Mouse (Mus musculus): ENCODE data around the gene Ugt1a8.
"Not testable (repeated sequence)": the region's sequence is repeated elsewhere in the genome, so short reads cannot be mapped to it uniquely, and the experiment has no call there.

The Ugt1a8 gene

GRCm38 (mm10) chr1:88222216-88222615, 134.6 kb downstream of the Ugt1a8 start:
- DNase-seq (ENCODE audit: low spot score) = no peak

- not testable (repeated sequence) for DNase-seq (ENCODE audit: low spot score)
Measured at GRCm38 (mm10) chr1:88223011-88223515, 135.4 kb downstream of the Ugt1a8 start.

GRCm38 (mm10) chr1:88223591-88223990, 136.0 kb downstream of the Ugt1a8 start:
- DNase-seq (ENCODE audit: low spot score) = no peak

- DNase-seq (ENCODE audit: low spot score) = no peak
Measured at GRCm38 (mm10) chr1:88224029-88224776, 136.6 kb downstream of the Ugt1a8 start.

- not testable (repeated sequence) for DNase-seq (ENCODE audit: low spot score)
Measured at GRCm38 (mm10) chr1:88225301-88225700, 137.7 kb downstream of the Ugt1a8 start.

GRCm38 (mm10) chr1:88225741-88226140, 138.1 kb downstream of the Ugt1a8 start:
- DNase-seq (ENCODE audit: low spot score) = no peak

GRCm38 (mm10) chr1:88226670-88227379, 139.2 kb downstream of the Ugt1a8 start, which contains the start of gene Mroh2a:
Mroh2a (plus strand) TSS chr1:88226986.
- no peak for DNase-seq (ENCODE audit: low spot score)

- no peak for DNase-seq (ENCODE audit: low spot score)
Measured at GRCm38 (mm10) chr1:88227482-88227881, 139.9 kb downstream of the Ugt1a8 start.

- DNase-seq (ENCODE audit: low spot score) = no peak
Measured at GRCm38 (mm10) chr1:88228121-88228520, 140.5 kb downstream of the Ugt1a8 start.

- DNase-seq (ENCODE audit: low spot score) = no peak
Measured at GRCm38 (mm10) chr1:88229566-88229965, 142.0 kb downstream of the Ugt1a8 start.

- DNase-seq (ENCODE audit: low spot score) = no peak
Measured at GRCm38 (mm10) chr1:88229986-88230385, 142.4 kb downstream of the Ugt1a8 start.

GRCm38 (mm10) chr1:88230421-88230820, 142.8 kb downstream of the Ugt1a8 start:
- DNase-seq (ENCODE audit: low spot score) = no peak

GRCm38 (mm10) chr1:88230981-88231802, 143.6 kb downstream of the Ugt1a8 start:
- DNase-seq (ENCODE audit: low spot score) = no peak

- no peak for DNase-seq (ENCODE audit: low spot score)
Measured at GRCm38 (mm10) chr1:88231803-88232499, 144.3 kb downstream of the Ugt1a8 start.

- no peak for DNase-seq (ENCODE audit: low spot score)
Measured at GRCm38 (mm10) chr1:88232664-88233380, 145.2 kb downstream of the Ugt1a8 start.

GRCm38 (mm10) chr1:88233421-88234247, 146.0 kb downstream of the Ugt1a8 start:
- no peak for DNase-seq (ENCODE audit: low spot score)

GRCm38 (mm10) chr1:88234248-88234610, 146.6 kb downstream of the Ugt1a8 start:
- DNase-seq (ENCODE audit: low spot score) = no peak

GRCm38 (mm10) chr1:88234646-88235045, 147.0 kb downstream of the Ugt1a8 start:
- no peak for DNase-seq (ENCODE audit: low spot score)

GRCm38 (mm10) chr1:88235046-88235893, 147.7 kb downstream of the Ugt1a8 start:
- no peak for DNase-seq (ENCODE audit: low spot score)

Data from left cerebral cortex, adult 11 months (tissue).